Mouse (Mus musculus) limb, embryonic 12.5 days (tissue): Measurements from ENCODE around the gene Trappc1. TPM values are rescaled to one million over a fixed set of nuclear protein-coding genes. Genes with fewer than 3 reads are reported as not detected.

ENCODE experiments used
- ATAC-seq: fragments of 200-750 bp; cut with Nextera tagmentation; 2 replicates; pipeline ENCODE4 v1.8.0; 2017; ENCODE audit warnings: low read depth, moderate TSS enrichment; ENCODE audit not compliant: insufficient number of reproducible peaks, insufficient read depth, low FRiP score, low TSS enrichment
- H3K27ac ChIP-seq: fragments of 300-500 bp; sonication (generic); 2 replicates; pipeline ENCODE4 v1.5.1; 2016; ENCODE audit warnings: mild to moderate bottlenecking, moderate library complexity
- H3K27me3 ChIP-seq: fragments of 300-500 bp; sonication (generic); 2 replicates; pipeline ENCODE4 v1.6.1; 2016; ENCODE audit warnings: mild to moderate bottlenecking, moderate library complexity
- H3K36me3 ChIP-seq: fragments of 300-500 bp; sonication (generic); 2 replicates; pipeline ENCODE4 v1.6.1; 2016; ENCODE audit warnings: mild to moderate bottlenecking, moderate library complexity
- H3K4me1 ChIP-seq: fragments of 300-500 bp; sonication (generic); replicated peaks from 2 replicates; pipeline ENCODE4 v1.6.1; 2016
- H3K4me2 ChIP-seq: fragments of 300-500 bp; sonication (generic); 2 replicates; pipeline ENCODE4 v1.6.1; 2016; ENCODE audit warnings: mild to moderate bottlenecking, moderate library complexity
- H3K4me3 ChIP-seq: fragments of 300-500 bp; sonication (generic); replicated peaks from 2 replicates; pipeline ENCODE4 v1.5.1; 2016; ENCODE audit warnings: mild to moderate bottlenecking
- H3K9ac ChIP-seq: fragments of 300-500 bp; sonication (generic); replicated peaks from 2 replicates; pipeline ENCODE4 v1.6.1; 2016; ENCODE audit warnings: mild to moderate bottlenecking, moderate library complexity
- H3K9me3 ChIP-seq: fragments of 300-500 bp; sonication (generic); 2 replicates; pipeline ENCODE4 v1.6.1; 2016; ENCODE audit warnings: mild to moderate bottlenecking, moderate library complexity
- WGBS: fragments of 180-500 bp; shearing (Covaris S2); methylation state at CpG from one replicate; pipeline ENCODE4 v1.1.7; 2016; 5-methylcytosine and 5-hydroxymethylcytosine counted together
- polyA plus RNA-seq: library from polyadenylated mRNA; unstranded; fragments of >200 nt; fragmentation: Nextera tagmentation; extraction: Ambion mirVana; gene quantifications from 2 replicates; pipeline ENCODE4 v1.2.1, GENCODE M21; 2016

The Trappc1 gene
- 136 and 151 TPM in 2 replicates for polyA plus RNA-seq

- H3K4me2 ChIP-seq = peak within 1 kb of the TSS; percentile 84
- H3K27me3 ChIP-seq = peaks cover 23% of the 10 kb centered on the region
- ATAC-seq = peak; percentile 83
- peak within 1 kb of the TSS; percentile 81 for H3K9ac ChIP-seq
- WGBS = under 1% methylated on average over 30 of the region's 30 CpGs
- peaks cover 44% of the 10 kb centered on the region for H3K4me1 ChIP-seq
- H3K27ac ChIP-seq = peak within 1 kb of the TSS; percentile 93
- H3K36me3 ChIP-seq = peaks cover 22% of the 10 kb centered on the region
- H3K4me3 ChIP-seq = peak within 1 kb of the TSS; percentile 61
- H3K9me3 ChIP-seq = no peaks in the 10 kb centered on the region
Measured at GRCm38 (mm10) chr11:69323667-69324111, at the start of gene Trappc1, which contains the start of gene Cntrob. Trappc1 (plus strand) TSS chr11:69323980. Cntrob (minus strand) TSS chr11:69323775.

- Histone ChIP-seq H3K4me2 (no peak overlapping the region), H3K4me1 (no peaks in the 10 kb centered on the region), H3K9ac (no peak overlapping the region), H3K9me3 (no peaks in the 10 kb centered on the region), H3K36me3 (no peaks in the 10 kb centered on the region), H3K27me3 (no peaks in the 10 kb centered on the region), H3K4me3 (no peak overlapping the region), H3K27ac (no peak overlapping the region)
- 82% methylated on average over 6 of the region's 6 CpGs for WGBS
- ATAC-seq = no peak
Measured at GRCm38 (mm10) chr11:69275650-69276049, 48.1 kb upstream of the Trappc1 start.

GRCm38 (mm10) chr11:69276081-69276480 lies 47.7 kb upstream of the Trappc1 start:
- no peak overlapping the region for H3K9ac ChIP-seq
- H3K9me3 ChIP-seq = no peaks in the 10 kb centered on the region
- no peaks in the 10 kb centered on the region for H3K27me3 ChIP-seq
- no peak overlapping the region for H3K4me2 ChIP-seq
- ATAC-seq = no peak
- H3K36me3 ChIP-seq = no peaks in the 10 kb centered on the region
- H3K27ac ChIP-seq = no peak overlapping the region
- no peaks in the 10 kb centered on the region for H3K4me1 ChIP-seq
- 70% methylated on average over 2 of the region's 2 CpGs for WGBS
- no peak overlapping the region for H3K4me3 ChIP-seq

DNA sequence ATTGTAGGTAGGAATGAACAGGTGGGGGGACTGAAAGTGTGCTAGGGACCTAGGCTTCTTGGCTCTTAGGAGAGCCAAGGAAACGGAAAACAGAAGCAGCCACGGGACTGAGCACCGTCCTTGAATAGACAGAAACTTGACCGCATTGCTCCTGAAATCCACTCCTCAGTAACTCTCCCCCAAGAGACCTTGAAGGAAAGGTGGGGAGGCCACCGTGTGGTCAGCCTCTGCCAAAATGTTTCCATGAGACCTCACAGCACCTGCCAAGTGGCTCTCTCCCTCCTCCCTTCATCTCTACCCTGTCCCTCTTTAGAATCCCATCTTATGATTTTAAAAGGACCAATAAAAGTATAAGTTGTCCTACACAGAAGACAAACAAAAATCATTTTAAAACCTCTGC lies 46.5 kb upstream of the Trappc1 start:
- Histone ChIP-seq H3K9ac (no peak overlapping the region), H3K27me3 (no peaks in the 10 kb centered on the region), H3K27ac (no peak overlapping the region), H3K4me3 (no peak overlapping the region), H3K4me2 (no peak overlapping the region), H3K36me3 (no peaks in the 10 kb centered on the region), H3K9me3 (no peaks in the 10 kb centered on the region), H3K4me1 (no peaks in the 10 kb centered on the region)
- ATAC-seq = no peak
- WGBS = 71% methylated on average over 5 of the region's 5 CpGs

GRCm38 (mm10) chr11:69291111-69291510 lies 32.7 kb upstream of the Trappc1 start:
- no peak for ATAC-seq
- Histone ChIP-seq H3K4me1 (no peaks in the 10 kb centered on the region), H3K36me3 (no peaks in the 10 kb centered on the region), H3K4me3 (no peak overlapping the region), H3K27me3 (no peaks in the 10 kb centered on the region), H3K9ac (no peak overlapping the region), H3K4me2 (no peak overlapping the region), H3K9me3 (no peaks in the 10 kb centered on the region), H3K27ac (no peak overlapping the region)
- WGBS = 90% methylated on average over 5 of the region's 5 CpGs

- H3K9ac ChIP-seq = no peak overlapping the region
- H3K4me3 ChIP-seq = no peak overlapping the region
- H3K36me3 ChIP-seq = peaks cover 33% of the 10 kb centered on the region
- no peaks in the 10 kb centered on the region for H3K27me3 ChIP-seq
- H3K4me2 ChIP-seq = no peak overlapping the region
- no peaks in the 10 kb centered on the region for H3K9me3 ChIP-seq
- H3K27ac ChIP-seq = no peak overlapping the region
- 95% methylated on average over 3 of the region's 3 CpGs for WGBS
- no peak for ATAC-seq
- H3K4me1 ChIP-seq = no peaks in the 10 kb centered on the region
Measured at GRCm38 (mm10) chr11:69295286-69295685, 28.5 kb upstream of the Trappc1 start.

DNA sequence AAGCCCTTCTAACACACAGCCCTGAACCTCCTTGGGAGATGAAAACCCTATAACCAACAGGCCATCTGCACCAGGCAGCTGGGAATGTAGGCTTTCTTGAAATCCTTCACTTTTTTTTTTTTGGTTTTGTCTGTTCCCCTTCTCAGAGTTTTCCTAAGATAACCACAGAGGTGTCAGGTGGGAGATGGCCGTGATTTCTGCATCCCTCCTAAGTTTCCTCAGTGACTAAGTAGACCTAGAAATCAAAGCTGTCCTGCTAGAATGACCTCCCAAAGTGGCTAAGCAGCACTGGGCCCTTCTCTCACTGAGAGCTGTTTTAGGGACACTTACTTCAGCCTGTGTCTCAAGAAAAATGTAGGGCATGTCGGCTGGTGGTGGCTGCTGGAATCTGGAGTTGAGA lies 26.0 kb upstream of the Trappc1 start:
- ATAC-seq = no peak
- whole genome bisulfite sequencing = 91% methylated on average over 2 of the region's 2 CpGs
- Histone ChIP-seq H3K27ac (no peak overlapping the region), H3K4me1 (no peaks in the 10 kb centered on the region), H3K36me3 (peaks cover 56% of the 10 kb centered on the region), H3K4me3 (no peak overlapping the region), H3K9ac (no peak overlapping the region), H3K9me3 (no peaks in the 10 kb centered on the region), H3K27me3 (no peaks in the 10 kb centered on the region), H3K4me2 (no peak overlapping the region)

- no peaks in the 10 kb centered on the region for H3K9me3 ChIP-seq
- H3K27ac ChIP-seq = no peak overlapping the region
- no peaks in the 10 kb centered on the region for H3K4me1 ChIP-seq
- H3K9ac ChIP-seq = 0 out of 2 replicates have a peak overlapping the region, but pooled peaks have one; percentile 31
- WGBS = 87% methylated on average over 7 of the region's 7 CpGs
- ATAC-seq = no peak
- no peak overlapping the region for H3K4me2 ChIP-seq
- no peak overlapping the region for H3K4me3 ChIP-seq
- peaks cover 60% of the 10 kb centered on the region for H3K36me3 ChIP-seq
- no peaks in the 10 kb centered on the region for H3K27me3 ChIP-seq
Measured at GRCm38 (mm10) chr11:69298231-69298630, 25.5 kb upstream of the Trappc1 start.

DNA sequence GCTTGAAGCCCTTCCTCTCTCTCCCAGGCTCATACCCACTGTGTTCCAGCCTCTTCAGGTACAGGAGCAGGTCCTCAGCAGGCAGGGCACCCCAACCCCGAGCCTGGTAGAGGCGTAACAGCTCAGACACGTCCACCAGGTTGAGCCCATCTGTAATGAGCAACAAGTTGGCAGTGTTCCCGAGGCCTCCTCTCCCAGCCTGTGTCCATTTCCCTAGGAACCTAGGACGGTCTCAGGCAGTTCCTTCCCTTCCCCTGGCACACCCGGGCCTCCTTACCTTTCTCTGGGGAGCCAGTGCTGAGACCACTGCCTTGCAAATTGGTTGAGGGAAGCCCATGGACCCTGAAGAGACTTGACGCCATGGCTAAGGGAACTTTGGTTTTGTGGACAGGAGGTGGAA lies 21.0 kb upstream of the Trappc1 start:
- H3K36me3 ChIP-seq = peaks cover 93% of the 10 kb centered on the region
- H3K27ac ChIP-seq = no peak overlapping the region
- WGBS = 88% methylated on average over 7 of the region's 7 CpGs
- H3K4me1 ChIP-seq = no peaks in the 10 kb centered on the region
- ATAC-seq = no peak
- no peak overlapping the region for H3K9ac ChIP-seq
- no peak overlapping the region for H3K4me2 ChIP-seq
- H3K9me3 ChIP-seq = no peaks in the 10 kb centered on the region
- no peak overlapping the region for H3K4me3 ChIP-seq
- H3K27me3 ChIP-seq = no peaks in the 10 kb centered on the region

- H3K9me3 ChIP-seq = no peaks in the 10 kb centered on the region
- H3K4me1 ChIP-seq = no peaks in the 10 kb centered on the region
- no peak overlapping the region for H3K9ac ChIP-seq
- H3K4me2 ChIP-seq = no peak overlapping the region
- ATAC-seq = no peak
- H3K36me3 ChIP-seq = peaks cover 96% of the 10 kb centered on the region
- no peaks in the 10 kb centered on the region for H3K27me3 ChIP-seq
- WGBS = 88% methylated on average over 8 of the region's 9 CpGs
- H3K4me3 ChIP-seq = no peak overlapping the region
- H3K27ac ChIP-seq = no peak overlapping the region
Measured at GRCm38 (mm10) chr11:69305291-69305690, 18.5 kb upstream of the Trappc1 start.

- WGBS = 89% methylated on average over 2 of the region's 2 CpGs
- H3K27ac ChIP-seq = no peak overlapping the region
- no peak for ATAC-seq
- no peaks in the 10 kb centered on the region for H3K27me3 ChIP-seq
- peaks cover 96% of the 10 kb centered on the region for H3K36me3 ChIP-seq
- no peaks in the 10 kb centered on the region for H3K9me3 ChIP-seq
- no peak overlapping the region for H3K4me2 ChIP-seq
- H3K4me1 ChIP-seq = no peaks in the 10 kb centered on the region
- H3K9ac ChIP-seq = no peak overlapping the region
- no peak overlapping the region for H3K4me3 ChIP-seq
Measured at GRCm38 (mm10) chr11:69306039-69306438, 17.7 kb upstream of the Trappc1 start.

DNA sequence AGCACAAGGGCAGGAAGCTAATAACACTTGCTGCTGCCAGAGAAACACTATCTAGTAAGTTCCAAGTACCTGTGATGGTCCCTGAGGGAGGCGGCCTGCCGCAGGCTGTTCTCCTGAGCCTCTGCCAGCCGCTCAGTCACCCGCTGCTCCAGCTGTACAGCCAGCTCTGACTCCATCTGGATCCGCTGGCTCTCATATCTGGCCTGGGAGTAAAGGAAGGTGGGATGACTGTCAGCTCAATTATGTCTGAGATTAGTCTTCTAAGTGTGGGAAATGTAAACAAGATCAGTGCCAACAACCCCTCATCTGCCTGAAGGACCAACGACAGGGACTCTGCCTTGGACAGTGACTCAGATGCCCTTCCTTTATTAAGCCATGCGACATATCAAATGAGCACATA lies 12.5 kb upstream of the Trappc1 start:
- no peak overlapping the region for H3K4me2 ChIP-seq
- no peaks in the 10 kb centered on the region for H3K27me3 ChIP-seq
- no peaks in the 10 kb centered on the region for H3K9me3 ChIP-seq
- no peak for ATAC-seq
- WGBS = 80% methylated on average over 7 of the region's 7 CpGs
- no peak overlapping the region for H3K4me3 ChIP-seq
- H3K27ac ChIP-seq = no peak overlapping the region
- no peaks in the 10 kb centered on the region for H3K4me1 ChIP-seq
- no peak overlapping the region for H3K9ac ChIP-seq
- H3K36me3 ChIP-seq = peaks cover 94% of the 10 kb centered on the region
